ENCODE assay signal across 20 mouse cellular contexts in the genomic region with DNA sequence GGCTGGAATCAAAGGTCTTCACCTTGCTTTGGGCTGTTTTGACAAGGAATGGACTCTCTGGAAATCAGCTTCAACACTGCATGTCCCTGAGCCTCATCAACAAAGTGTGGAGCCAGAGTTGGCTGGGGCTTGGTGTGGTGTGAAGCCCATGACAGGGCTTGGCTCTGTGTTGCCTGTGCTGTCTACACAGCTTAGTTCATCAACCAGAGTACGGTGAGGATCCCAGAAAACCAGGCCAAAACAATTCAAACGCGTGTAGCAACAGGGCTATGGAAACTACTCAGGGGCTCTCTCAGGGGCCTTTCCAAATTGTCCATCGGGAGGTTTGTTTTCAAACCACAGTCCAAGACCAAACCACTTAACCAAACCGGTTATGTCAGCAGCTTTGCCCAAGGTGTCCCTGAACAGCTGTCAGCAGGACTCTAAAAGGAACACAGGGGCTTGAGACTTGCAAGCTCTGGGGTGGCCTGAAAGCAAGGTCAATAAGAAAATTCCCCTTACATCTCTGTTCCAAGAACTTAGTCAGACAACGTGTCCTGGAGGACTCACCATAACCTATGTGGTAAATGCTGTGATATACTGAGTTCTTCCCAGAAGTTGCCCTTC. TPM values are rescaled to one million over a fixed set of nuclear protein-coding genes. Genes with fewer than 3 reads are reported as not detected.
A peak's percentile ranks its signal among the peaks of the same experiment; 100 is the strongest.
DNase-seq lines count a peak whose midpoint lies in the region.
"Had no signal": no experiment of that assay in that cellular context is flagged by ENCODE, and none has a peak within 500 bp of the region (broad histone marks: within the 10 kb centered on the region; RNA-seq: fewer than 3 reads in every experiment).

No protein-coding gene starts in this region.

- no peaks in the 10 kb centered on the region for H3K27me3 ChIP-seq in heart, embryonic 10.5 days (ENCODE audit: insufficient read depth, poor library complexity, severe bottlenecking)
- H3K27me3 ChIP-seq: limb, embryonic 13.5 days had no signal

- H3K4me1 ChIP-seq in heart, embryonic 10.5 days: peaks cover 31% of the 10 kb centered on the region
- H3K4me1 ChIP-seq: midbrain, embryonic 10.5 days had no signal

- H3K27ac ChIP-seq in heart, embryonic 10.5 days: peak overlapping the region; percentile 76
- H3K27ac ChIP-seq: hindbrain, embryonic 14.5 days; kidney, postnatal 0 days; layer of hippocampus, adult 2 months; limb, embryonic 13.5 days; midbrain, embryonic 10.5 days had no signal

- intact Hi-C loops in heart, postnatal 10 days (cut with DNase I): loop anchor here (2.0 kb wide), 1 partner anchor 51 kb away; no protein-coding TSS in a partner anchor

- no peak overlapping the region for H3K4me3 ChIP-seq in heart, embryonic 10.5 days
- H3K4me3 ChIP-seq: layer of hippocampus, adult 2 months; limb, embryonic 13.5 days; midbrain, embryonic 10.5 days had no signal

- 49% methylated on average over 6 of the region's 6 CpGs for WGBS in heart, embryonic 10.5 days

- H3K9me3 ChIP-seq in heart, embryonic 10.5 days: no peaks in the 10 kb centered on the region
- H3K9me3 ChIP-seq: midbrain, embryonic 10.5 days had no signal

- DNase-seq in heart, adult 18-20 months: peak; percentile 65 to 73
- DNase-seq in heart, embryonic 10.5 days (ENCODE audit: low spot score): peak; percentile 77
- peak; percentile 73 to 74 for DNase-seq in heart, postnatal 10 days
- peak; percentile 77 for DNase-seq in lung, postnatal 10 days
- no peak for DNase-seq in urinary bladder, postnatal 4 days (ENCODE audit: low spot score in 2 of 2)
- no peak for DNase-seq in left cerebral cortex, adult 11 months (ENCODE audit: low spot score)
- no peak for DNase-seq in embryo, embryonic 10 days (ENCODE audit: low spot score)
- DNase-seq in ovary, postnatal 10 days (ENCODE audit: low spot score): no peak
- DNase-seq: cerebellum, adult 9-11 months; embryo, embryonic 11 days; thymus, postnatal 4 days had no signal

- no peaks in the 10 kb centered on the region for H3K36me3 ChIP-seq in heart, embryonic 10.5 days
- H3K36me3 ChIP-seq: limb, embryonic 13.5 days; midbrain, embryonic 10.5 days had no signal

RNA-seq across cellular contexts. Expression of a gene that starts 47.5 kb away (rescaled TPM):
- total RNA-seq in heart, adult 18-20 months (2021): 100 to 1,000 TPM; 603 to 858 TPM
- polyA plus RNA-seq in heart, embryonic 10.5 days (2016; fragmentation: Nextera tagmentation; extraction: Ambion mirVana): 212 and 390 TPM in 2 replicates
- 100 to 1,000 TPM; 314 to 518 TPM for total RNA-seq in heart, postnatal 10 days (2021)
- total RNA-seq: layer of hippocampus, adult 2 months; monocyte, adult 5-6 weeks had no signal
- polyA plus RNA-seq: forebrain, embryonic 14.5 days; midbrain, embryonic 10.5 days; neural tube, embryonic 14.5 days; testis, adult 2 months had no signal

Comparison
In these comparisons a context has a peak if more than half of its experiments do, and no peak if none do; other contexts are left out.
1. DNase-seq: peak in heart, adult 18-20 months (2 of 2), heart, embryonic 10.5 days (single experiment), heart, postnatal 10 days (2 of 2) and lung, postnatal 10 days (single experiment); none in urinary bladder, postnatal 4 days (0 of 2), left cerebral cortex, adult 11 months (single experiment), embryo, embryonic 10 days (single experiment) and ovary, postnatal 10 days (single experiment).